Mouse (Mus musculus): ENCODE data around the gene Rubcn.
A peak's percentile ranks its signal among the peaks of the same experiment; 100 is the strongest.
"Not testable (repeated sequence)": the region's sequence is repeated elsewhere in the genome, so short reads cannot be mapped to it uniquely, and the experiment has no call there.

Rubcn gene

DNA sequence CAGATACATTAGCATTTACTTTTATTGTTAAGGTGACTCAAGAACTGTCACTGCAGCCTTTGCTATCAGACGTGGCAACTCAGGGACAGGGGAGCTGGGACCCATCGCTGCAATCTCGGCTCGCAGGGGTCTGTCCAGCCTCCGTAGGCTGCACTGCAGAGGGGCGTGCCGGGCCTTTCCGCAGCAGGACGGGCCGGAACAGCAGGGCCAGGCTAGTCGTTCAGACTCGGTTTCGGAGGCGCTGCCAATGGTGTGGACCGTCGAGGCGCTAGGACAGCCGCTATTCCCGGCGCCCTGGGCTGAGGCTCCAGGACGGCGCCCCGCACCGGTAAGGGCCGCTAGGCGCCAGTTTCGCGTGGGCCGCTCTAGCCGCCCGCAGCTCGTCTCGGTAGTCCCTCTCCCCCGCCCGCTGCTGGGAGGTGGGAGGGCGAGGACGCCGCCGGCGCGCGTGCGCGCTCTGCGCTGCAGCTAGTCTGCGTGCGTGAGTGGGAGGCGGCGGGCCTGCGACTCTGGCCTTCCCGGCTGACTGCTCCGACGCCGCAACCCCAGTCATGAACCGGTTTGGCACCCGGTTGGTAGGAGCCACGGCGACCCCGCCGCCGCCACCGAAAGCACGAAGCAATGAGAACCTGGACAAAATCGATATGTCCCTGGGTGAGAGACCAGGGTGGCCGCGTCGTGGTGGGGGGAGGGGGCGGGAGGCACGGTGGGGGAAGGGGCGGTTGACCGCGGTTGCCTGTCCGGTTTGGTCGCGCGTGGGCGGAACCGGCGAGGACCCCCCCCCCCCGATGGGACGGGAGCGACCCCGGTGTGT is at the start of gene Rubcn, which contains the start of gene Fyttd1:
TSS of gene Rubcn (minus strand) at position 424 of the 814 bp plus-strand sequence.
TSS of gene Fyttd1 (plus strand) at position 158 of the 814 bp plus-strand sequence.
- peak; percentile 96 for DNase-seq

DNA sequence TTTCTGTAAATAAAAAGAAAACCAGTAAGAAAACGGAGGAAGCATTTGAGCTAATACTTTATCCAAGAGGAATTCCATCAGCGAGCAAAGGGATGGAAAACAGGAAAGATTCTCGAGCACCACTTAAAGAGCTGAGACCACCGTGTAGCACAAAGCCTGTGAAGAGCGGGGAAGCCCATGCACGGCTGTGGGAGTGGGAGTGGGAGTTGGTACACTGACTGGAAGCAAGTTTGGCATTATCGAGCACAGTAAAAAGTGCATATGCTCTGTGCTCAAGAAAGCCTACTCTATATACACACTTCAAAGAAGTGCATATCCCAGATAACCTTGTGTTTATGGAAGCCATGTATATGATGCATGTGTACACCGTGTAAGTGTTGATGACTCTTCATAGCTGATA is 49.5 kb upstream of the Rubcn start:
- DNase-seq: no peak

DNA sequence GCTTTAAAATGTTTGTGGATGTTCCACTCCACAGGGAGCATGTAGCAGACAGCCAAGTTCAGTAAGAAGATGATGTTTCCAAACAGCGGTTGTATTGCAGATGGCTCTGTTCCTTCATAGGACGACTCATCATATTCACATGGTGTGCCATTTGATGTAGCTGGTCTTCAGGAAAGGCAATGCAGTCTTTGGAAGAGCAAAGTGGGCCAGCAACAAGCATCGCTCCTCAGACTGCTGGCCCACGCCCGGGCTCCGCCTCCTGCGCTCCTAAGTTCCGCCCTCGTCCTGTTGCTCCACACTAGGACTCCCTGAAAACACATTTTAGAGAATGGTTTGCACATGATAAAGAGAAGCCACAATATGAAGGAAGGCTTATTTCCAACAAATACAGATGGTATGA is 49.1 kb upstream of the Rubcn start:
- DNase-seq: not testable (repeated sequence)

DNA sequence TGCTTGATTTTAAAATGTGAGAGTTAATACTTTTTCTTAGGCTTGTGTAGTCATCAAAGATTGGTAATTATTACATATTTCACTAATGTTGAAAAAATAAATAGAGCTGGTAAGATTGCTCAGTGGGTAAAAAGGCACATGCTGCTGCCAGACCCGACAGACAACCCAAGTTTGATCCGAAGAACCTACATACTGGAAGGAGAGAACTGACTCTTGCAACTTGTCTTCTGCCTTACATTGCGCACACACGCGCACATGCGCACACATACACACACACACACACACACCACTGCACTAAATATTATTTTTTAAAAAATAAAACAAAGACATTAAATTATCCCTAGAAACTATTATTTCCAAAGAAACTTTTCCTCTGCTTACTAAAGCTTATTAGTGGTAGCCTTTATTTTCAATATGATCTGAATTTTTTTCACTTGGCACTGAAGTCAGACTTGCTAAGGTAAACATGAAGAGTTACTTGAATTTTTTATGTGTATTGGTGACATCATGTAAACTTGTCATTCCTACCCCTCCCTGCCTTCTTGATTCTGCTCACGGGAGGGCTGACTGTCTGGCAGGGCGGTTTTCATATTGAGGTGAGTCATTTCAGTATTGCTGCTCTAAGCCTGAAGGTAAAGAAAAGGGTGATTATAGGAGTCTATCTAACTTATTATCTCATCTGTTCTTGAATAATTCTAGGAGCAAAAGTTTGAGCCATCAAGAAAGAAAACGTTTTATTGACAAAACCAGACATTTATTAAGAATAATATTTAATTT is 37.9 kb upstream of the Rubcn start:
- DNase-seq: no peak

DNA sequence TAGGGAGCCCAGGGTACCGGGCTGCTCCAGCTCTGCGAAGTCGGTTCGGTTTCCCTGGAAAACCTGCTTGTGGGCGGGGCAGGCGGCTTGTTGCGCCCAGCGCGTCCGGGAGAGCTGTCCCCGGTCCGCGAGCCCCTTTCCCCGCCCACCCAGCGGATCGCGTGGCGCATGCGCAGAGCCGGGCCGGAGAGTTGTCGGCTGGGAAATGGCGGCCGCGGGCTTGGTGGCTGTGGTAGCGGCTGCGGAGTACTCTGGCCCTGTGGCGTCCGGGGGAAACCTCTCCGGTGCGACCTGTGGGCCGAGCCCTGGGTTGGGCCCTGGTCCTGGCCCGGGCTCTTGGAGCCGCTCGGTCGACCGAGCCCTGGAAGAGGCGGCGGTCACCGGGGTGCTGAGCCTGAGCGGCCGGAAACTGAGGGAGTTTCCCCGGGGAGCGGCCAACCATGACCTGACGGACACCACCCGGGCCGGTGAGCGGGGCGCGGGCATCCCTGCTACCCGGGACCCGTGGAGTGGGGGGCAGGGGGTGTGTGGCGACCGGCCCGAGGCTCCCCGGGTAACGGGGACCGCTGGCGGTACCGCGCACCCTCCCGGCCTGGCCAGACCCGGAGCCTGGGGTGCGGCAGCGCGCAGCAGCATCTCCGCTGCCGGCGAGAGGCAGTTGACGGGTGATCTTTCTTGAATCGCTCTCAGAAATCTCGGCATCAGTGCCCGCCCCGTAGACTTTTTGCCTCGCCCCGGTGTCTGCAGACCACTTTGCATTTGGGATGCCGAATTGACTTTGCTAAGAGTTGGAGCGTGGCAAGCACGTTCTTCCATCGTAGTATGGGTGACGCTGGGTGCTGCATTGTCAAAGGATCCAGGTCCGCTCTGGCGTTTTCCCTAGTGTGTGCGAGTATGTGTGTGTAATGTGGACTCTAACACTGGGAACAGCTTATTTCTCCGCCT is 36.6 kb upstream of the Rubcn start, which contains the start of gene Lrch3:
TSS of gene Lrch3 (plus strand) at position 164 of the 945 bp plus-strand sequence.
- DNase-seq: peak; percentile 98

DNA sequence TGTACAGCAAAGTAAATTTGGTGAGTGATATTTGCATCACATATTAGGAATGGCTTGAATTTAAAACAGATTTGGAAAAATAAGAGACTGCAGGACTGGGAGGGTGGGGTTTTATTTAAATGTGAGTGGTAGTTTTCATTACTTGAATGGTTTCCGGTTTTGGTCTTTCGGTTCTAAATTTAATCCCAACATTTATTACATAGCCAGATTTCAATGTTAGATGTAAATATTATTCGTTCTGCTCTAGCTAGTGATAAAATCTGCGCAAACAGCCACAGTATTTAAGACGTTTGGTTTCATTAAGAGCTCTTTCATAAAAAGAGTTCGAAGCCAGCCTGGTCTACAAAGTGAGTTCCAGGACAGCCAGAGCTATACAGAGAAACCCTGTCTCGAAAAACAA is 35.6 kb upstream of the Rubcn start:
- DNase-seq: no peak

DNA sequence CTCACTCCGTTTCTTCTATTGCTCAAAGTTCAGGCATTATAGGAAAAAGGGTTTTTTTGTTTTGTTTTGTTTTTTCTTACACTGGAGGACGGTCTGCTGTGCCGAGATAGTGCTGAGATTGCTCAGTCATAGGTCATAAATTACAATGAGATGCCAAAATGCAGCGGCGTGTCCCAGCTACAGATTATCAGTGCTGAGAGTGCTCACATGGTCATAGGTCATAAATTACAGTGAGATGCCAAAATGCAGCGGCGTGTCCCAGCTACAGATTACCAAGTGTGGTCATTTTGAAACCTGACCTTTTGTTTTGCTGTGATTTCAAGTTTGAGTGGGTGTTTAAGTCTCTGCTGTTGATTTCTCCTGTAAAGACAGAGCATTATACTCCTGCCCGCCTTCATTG is 29.2 kb upstream of the Rubcn start:
- DNase-seq: no peak

DNA sequence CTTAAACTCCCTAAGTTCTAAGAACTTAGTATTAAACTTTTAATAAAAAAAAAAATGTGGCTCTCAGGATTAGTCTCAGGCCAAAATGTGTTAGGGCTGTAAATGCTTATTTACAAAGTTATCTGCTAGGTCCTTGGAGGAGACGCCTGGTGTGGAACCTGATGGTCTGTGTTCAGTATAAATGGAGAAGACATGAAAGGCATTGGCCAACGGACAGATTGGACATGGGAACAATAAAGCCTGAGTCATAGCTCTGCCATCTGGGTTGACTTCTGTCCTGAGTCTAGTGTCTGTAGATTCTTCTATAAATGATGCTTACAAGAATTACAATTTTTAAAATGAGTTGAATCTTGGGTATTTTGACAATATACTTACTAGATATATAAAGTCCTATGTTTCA is 28.6 kb upstream of the Rubcn start:
- DNase-seq: no peak

DNA sequence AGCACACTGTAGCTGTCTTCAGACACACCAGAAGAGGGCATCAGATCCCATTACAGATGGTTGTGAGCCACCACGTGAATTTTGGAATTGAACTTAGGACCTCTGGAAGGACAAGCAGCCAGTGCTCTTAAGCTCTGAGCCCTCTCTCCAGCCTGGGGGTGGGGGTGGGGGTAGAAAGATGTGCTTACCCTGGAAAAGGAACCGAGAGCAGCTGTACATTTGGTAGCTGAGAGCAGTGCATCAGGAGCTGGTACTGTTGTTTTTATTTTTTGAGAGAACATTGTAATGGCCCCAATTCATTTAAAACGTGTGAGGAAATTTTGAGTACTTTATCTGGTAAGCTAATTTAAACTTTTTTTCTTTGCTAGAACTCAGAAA is 24.5 kb upstream of the Rubcn start:
- no peak for DNase-seq

DNA sequence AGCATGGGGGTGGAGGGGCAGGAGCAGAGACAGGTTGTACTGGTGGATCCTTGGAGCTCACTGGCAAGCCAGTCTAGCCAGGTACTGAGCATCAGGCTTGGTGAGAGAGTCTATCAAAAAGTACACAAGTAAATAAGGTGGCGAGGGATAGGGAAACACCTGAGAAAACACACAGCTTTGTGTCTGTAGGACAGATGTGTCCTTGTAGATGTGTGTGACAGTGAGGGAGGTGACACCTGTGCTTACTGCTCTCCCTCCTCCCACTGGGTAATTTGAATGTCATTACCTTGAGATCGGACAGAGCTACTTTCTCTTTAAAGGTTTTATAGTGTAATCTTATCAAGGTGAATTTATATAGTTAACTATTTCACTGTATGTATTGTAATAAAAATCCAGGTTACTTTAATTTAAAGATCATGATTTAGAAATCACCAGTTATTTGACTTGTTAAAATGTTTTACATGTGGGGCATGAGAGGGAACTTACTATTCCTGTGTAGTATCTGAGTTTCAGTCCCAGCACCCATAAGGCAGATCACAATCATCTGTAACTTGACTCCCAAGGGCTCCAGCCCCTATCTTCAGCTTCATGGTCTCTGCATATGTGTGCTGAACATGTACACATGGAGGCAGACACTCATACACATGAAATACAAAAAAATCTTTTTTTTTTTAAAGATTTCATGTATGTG is 23.9 kb upstream of the Rubcn start:
- no peak for DNase-seq

DNA sequence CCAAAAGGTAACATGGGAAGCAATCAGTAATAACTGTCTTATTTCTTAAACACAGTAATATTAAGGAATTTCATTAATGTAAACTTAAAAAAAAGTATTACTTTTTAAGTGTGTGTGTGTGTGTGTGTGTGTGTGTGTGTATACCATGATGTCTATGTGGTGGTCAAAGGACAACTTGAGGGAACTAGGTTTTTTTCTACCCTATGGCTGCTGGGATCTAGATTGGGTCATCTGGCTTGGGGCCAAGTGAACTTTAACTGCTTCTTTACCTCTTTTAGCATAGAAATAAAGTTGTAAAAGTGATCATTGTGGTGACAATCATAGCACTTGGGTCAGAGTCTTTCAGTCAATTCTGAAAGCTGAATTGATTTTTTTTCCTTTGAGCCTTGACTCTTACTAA is 18.6 kb upstream of the Rubcn start:
- no peak for DNase-seq

DNA sequence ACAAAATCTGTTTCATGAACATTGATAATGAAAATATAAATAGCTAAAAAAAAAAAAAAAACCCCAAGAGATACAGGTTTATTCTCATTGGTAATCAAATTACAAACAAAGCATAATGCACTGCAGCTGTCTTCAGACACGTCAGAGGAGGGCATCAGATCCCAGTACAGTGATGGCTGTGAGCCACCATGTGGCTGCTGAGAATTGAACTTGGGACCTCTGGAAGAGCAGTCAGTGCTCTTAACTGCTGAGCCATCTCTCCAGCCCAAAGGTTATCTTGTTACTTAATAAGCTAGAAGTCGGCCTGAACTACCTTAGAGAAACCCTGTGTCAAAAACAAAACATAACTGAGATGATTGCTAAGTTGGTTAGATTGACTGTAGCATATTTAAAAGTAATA is 12.3 kb upstream of the Rubcn start:
- DNase-seq: no peak

DNA sequence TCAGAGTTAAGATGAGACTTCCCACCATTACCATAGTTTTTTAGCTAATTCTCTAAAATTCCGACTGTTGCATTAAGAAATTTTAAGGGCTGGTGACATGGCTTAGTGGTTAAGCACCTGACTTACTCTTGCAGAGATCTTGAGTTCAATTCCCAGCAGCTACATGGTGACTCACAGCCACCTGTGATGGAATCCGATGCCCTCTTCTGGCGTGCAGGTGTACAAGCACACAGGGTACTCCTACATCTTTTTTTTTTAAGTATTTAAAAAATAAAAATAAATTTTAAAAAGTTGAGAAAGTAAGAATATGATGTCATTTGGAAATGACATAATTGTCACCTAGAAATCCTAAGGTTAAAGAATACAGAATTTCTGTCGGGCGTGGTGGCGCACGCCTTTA is 10.4 kb upstream of the Rubcn start:
- DNase-seq: peak; percentile 53

DNA sequence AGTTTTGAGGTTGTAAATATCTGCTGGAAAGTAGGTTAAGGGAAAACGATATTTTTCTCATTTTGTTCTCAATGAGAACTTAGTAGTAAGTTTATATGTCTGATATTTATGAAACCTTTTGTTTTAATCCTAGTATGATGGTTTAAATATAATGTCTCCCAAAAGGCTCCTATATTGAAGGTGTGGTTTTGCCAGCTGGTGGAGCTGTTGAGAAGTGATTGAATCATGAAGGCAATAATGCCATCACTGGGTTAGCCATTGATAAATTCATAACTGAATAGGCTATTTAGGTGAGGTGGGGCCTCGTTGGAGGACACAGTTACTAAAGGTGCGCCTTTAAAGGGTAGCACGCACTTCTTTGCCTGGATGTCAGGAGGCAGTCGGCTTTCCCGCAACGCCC is 4.0 kb upstream of the Rubcn start:
- no peak for DNase-seq

DNA sequence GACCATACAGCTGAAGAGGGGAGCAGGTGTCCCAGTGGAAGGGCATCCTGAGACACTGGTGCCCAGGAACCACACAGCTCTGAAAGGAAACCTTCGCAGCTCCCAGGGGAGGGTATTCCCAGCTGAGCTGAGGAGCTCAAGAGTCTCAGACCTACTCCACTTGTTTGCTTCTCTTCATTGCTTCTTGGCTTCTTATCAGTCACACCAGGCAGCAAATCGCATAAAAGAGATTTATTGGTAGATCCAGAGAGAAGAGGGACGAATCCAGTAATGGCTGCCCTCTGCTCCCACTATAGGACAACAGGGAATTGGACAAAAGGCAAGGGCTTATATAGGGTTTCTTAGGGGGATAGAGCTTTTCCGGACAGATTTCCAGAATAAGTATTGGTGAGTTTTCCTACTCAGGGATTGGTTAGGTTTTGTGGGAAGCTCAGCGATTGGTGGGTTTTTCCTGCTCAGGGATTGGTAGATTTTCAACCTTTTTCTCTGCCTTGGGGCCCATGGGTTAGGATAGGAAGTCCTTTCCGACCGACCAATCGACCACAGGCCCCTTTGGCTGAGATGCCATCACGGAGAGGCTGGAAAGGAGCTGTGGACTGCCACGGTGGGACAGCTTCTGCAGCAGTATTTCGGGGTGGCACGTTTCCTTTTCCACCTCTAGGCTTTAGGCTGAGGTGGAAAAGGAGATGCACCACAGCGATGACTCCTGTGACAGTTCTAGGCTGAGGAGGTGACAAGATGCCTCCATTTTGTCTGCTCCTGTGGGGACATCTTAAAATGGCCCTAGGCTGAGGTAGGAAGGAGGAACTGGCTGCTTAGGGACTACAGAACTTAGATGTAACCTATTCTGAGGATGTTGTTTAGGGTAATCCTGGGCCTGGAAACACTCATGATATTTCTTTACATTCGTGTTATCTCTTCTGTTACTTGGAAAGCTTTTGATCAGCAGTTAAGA is 1.7 kb upstream of the Rubcn start:
- no peak for DNase-seq

DNA sequence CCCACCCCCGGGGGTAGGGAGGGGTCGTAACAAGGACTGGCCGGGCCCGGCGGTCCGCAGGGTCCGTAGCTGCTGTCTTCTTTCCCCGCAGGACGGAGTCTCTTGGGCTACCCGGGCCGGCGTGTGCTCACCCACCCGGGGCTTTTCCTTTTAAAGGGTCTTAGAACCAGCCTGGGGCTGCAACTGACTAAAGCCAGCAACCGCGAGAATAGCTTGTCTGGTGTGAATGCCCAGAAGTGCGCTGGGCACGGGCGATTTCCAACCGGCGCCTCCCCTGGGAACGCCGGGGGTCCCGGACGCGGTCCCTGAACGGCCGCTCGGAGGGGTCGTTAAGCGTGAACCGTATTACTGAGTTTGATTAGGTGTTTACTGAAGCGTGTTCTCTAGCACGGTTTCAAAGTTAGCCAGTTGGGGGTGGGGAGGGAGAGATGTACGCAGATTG is 612 bp upstream of the Rubcn start:
- peak; percentile 41 for DNase-seq

DNA sequence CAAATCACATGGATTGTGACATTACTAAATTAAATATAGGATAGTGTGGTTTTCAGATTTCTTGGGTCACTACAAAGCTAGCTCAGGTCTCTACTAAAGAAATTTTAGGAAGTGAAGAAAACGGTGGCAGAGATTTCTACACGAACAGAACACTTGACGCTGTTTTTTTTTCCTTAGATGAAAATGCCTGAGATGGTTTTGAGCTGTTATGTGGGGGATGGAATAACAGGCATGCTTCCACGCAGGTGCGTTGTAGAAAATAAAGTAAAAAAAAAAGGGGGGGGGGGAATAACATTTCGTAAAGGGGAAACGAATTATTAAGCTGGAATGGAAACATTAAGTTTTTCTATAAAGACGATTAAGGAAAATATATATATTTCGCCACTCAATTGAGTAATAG is 735 bp downstream of the Rubcn start:
- DNase-seq: no peak

DNA sequence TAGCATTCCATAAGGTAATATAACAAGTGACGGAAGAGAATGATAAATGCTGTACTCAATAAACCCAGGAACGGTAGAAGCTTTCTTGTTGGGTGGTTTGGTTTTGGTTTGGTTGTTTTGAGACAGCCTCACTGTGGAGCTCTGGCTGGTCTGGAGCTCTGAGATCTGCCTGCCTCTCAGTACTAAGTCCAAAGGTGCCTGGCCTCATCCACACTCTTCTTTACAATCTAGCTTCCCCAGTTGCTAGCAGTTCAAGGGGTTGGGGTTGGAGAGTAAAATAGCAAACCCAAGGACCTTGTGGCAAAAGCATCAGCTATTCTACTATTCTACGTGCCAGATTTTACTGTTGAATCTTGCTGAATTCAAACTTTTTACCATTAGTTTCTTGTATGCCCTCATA is 1.7 kb downstream of the Rubcn start:
- no peak for DNase-seq

DNA sequence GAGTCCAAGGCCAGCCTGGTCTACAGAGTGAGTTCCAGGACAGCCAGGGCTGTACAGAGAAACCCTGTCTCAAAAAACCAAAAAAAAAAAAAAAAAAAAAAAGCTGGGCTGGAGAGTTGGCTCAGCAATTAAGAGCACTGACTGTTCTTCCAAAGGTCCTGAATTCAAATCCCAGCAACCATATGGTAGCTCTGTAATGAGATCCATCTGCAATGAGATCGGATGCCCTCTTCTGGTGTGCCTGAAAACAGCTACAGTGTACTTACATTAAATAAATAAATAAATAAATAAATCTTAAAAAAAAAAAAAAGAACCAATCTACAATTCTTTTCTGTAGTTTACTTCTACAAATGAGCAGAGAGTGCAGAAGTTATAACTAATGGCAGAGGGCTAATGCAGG is 2.3 kb downstream of the Rubcn start:
- DNase-seq: not testable (repeated sequence)

DNA sequence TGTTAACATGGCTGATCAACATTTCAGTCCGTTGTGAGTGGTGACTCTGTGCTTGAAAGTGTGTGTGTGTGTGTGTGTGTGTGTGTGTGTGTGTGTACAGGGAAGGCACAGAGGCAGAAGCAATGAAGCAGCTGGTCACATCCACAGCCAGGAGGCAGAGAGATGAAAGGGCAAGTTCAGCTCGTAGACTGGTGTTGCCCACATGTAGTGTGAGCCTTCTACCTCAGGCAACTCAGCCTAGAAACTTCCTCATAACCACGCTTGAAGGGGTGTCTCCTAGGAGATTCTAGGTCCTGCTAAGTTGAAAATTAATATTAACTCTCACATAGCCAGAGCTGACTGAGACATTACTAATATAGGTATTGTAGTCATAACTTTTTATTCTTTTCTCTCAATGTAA is 4.2 kb downstream of the Rubcn start:
- DNase-seq: no peak

DNA sequence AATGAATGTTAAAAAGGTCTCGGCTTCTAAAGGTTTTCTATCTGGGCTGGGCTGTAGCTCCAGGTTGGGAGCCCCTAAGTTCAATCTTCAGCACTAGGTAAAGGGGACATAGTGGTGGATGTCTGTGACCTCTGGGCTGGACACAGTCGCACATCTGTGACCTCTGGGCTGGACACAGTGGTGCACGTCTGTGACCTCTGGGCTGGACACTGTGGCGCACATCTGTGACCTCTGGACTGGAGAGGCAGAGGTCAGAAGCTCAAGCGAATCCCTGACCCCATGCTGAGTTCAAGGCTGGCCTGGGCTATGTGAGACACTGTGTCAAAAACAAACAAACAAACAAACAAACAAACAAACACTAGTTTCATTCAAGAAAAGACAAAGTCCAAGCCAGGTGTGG is 7.3 kb downstream of the Rubcn start:
- DNase-seq: no peak

Measured in thymus, postnatal 4 days (tissue).